Mouse (Mus musculus): ENCODE measurements around the gene Atp5d.
"Not testable (repeated sequence)": the region's sequence is repeated elsewhere in the genome, so short reads cannot be mapped to it uniquely, and the experiment has no call there.

Gene Atp5d

GRCm38 (mm10) chr10:80164998-80165344 lies 26.5 kb downstream of the Atp5d start:
- peak; percentile 95 for DNase-seq (ENCODE audit: low read depth in 1 of 2, low spot score in 2 of 2)

GRCm38 (mm10) chr10:80165392-80166128 lies 27.1 kb downstream of the Atp5d start, which contains the start of gene Cirbp:
Gene Cirbp (plus strand): TSS chr10:80165985.
- DNase-seq (ENCODE audit: low read depth in 1 of 2, low spot score in 2 of 2): no peak

DNA sequence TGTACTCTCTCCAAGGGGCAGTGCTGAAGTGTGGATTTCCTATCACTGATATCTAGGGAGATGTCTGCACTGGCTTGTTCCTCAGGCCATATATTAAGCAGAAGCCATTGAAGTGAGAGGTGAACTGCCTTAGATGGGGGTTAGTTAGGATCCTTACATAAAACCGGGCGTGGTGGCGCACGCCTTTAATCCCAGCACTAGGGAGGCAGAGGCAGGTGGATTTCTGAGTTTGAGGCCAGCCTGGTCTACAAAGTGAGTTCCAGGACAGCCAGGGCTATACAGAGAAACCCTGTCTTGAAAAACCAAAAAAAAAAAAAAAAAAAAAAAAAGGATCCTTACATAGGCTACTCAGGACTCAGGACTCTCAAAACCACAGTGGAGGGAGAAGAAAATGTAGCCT lies 27.7 kb downstream of the Atp5d start:
- DNase-seq (ENCODE audit: low read depth in 1 of 2, low spot score in 2 of 2): not testable (repeated sequence)

DNA sequence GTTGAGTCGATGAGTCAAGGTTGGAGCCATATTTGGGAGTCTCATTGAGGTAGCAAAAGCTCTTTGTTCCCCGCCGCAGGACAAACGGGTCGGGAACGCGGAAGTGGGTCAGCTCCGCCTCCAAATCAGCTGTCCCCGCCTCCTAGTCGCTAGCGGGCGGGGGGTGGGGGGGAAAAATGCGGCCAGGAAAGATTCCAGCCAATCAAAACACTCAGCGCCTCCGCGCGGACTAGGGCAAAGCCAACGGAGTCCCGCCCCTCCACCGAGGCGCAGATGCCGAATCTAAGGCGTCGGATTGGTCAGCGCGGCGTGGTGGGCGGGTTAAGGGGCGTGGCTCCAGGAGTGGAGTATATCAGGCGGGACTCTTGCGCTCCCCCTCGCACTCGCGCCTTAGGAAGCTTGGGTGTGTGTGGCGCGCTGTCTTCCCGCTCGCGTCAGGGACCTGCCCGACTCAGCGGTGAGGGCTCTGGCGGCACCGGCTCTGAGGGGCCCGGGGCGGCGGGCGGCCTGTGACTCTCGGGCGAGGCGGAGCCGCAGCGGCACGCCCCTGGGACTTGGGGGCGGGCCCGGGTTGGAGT lies 29.1 kb downstream of the Atp5d start:
- DNase-seq (ENCODE audit: low read depth in 1 of 2, low spot score in 2 of 2): peak; percentile 96 to 98

- peak; percentile 76 to 88 for DNase-seq (ENCODE audit: low read depth in 1 of 2, low spot score in 2 of 2)
Observed at GRCm38 (mm10) chr10:80168038-80168661, 29.7 kb downstream of the Atp5d start.

DNA sequence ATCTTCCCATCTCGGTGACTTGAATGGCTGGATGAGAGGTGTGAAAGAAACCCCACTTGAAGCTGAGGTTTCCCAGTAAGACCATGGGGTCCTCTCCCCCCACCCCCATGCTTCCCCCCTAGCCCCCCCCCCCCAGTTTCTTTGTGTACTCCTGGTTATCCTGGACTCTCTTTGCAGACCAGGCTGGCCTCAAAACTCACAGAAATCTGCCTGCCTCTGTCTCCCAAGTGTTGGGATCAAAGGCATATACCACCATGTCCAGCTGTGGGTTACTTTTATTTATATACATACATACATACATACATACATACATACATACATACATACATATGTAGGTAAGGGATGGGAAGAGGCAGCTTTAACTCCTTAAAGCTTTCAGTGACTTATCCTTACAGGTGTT lies 30.6 kb downstream of the Atp5d start:
- DNase-seq (ENCODE audit: low read depth in 1 of 2, low spot score in 2 of 2): no peak

GRCm38 (mm10) chr10:80169651-80170050 lies 31.2 kb downstream of the Atp5d start:
- DNase-seq (ENCODE audit: low read depth in 1 of 2, low spot score in 2 of 2): no peak

GRCm38 (mm10) chr10:80170052-80170451 lies 31.6 kb downstream of the Atp5d start:
- DNase-seq (ENCODE audit: low read depth in 1 of 2, low spot score in 2 of 2): no peak

DNA sequence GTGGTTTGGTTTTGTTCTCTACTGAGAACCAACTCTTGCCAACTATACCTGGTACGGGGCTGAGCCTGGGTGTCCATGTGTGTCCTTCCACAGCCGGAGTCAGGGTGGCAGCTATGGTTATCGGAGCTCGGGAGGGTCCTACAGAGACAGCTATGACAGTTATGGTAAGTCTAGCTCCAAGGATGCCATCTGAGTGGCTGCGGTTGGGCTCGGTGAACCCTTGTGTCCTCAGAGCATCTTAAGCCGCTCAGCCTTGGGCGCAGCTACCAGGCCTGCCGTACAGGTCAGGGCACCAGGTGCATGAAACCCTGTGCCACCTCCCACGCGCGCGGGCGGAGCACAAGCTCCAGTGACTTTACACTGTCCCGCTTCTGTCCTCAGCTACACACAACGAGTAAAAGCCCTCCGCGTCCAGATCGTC lies 32.2 kb downstream of the Atp5d start:
- DNase-seq (ENCODE audit: low read depth in 1 of 2, low spot score in 2 of 2): no peak

GRCm38 (mm10) chr10:80171252-80171651 lies 32.8 kb downstream of the Atp5d start:
- no peak for DNase-seq (ENCODE audit: low read depth in 1 of 2, low spot score in 2 of 2)

GRCm38 (mm10) chr10:80171760-80172526 lies 33.5 kb downstream of the Atp5d start:
- DNase-seq (ENCODE audit: low read depth in 1 of 2, low spot score in 2 of 2): no peak

GRCm38 (mm10) chr10:80172527-80173292 lies 34.3 kb downstream of the Atp5d start, which contains the start of gene 1600002K03Rik:
Gene 1600002K03Rik (plus strand): TSS chr10:80172944.
- peak; percentile 91 to 94 for DNase-seq (ENCODE audit: low read depth in 1 of 2, low spot score in 2 of 2)

GRCm38 (mm10) chr10:80173358-80173757 lies 34.9 kb downstream of the Atp5d start:
- DNase-seq (ENCODE audit: low read depth in 1 of 2, low spot score in 2 of 2): no peak

DNA sequence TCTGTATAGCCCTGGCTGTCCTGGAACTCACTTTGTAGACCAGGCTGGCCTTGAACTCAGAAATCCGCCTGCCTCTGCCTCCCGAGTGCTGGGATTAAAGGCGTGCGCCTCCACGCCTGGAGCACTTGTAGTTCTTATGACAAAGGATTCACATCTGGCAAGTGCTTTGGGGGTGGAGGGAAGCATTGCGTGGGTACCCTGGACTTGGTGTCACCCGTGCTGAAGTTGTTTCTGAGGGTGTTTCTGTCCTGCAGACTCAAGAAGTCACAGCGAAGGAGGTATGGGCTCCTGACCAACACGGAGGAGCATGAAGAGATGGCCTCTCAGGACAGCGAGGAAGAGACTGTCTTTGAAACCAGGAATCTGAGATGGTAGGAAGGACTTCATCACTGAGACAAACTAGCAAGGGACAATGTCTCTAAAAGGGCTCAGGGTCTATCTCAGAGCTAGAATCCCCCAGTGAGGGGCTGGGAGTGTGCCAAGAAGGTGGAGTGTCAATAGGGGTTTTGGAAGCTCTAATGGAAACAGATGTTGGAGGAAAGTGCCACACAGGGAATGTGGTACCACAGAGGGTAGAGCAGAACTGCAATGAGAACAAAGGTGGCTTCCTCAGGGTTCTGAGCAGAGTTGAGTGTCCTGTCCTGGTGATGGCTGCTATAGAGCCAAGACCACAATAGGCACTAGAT lies 35.7 kb downstream of the Atp5d start:
- no peak for DNase-seq (ENCODE audit: low read depth in 1 of 2, low spot score in 2 of 2)

- DNase-seq (ENCODE audit: low read depth in 1 of 2, low spot score in 2 of 2): no peak
Observed at GRCm38 (mm10) chr10:80174705-80175104, 36.3 kb downstream of the Atp5d start.

DNA sequence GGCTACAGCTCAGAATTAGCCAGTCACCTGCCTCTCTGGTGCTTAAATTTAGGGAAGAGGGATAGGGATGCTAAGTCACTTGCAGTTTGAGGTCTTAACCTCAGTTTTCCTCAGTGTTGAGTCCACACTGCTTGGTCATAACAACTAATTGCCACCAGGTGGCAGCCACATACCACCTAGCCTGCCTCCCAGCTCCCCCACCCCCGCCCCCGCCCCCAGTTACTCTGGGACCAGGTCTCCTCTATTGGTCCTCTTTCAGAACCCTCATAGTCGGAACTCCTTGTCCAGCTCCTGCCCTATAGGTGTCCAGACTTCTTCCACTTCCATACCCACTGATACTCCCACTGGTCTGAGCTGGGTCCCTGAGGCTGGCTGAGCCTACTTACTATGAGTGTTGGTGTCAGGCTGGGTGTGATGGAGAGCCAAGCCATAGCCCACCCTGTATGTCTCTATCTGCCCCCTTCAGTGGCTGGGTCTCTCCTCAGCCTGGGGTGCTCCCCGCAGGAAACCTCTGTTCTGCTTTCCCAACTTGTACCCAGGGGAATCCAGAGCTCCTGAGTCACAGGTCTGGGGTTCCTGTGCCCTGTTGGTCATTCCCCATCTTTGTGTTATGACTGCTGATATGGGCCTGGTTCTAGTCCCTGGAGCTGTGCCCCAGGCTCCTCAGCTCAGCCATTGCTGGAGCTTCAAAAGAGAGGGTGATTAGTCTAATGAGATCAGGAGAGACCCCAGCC lies 37.3 kb downstream of the Atp5d start:
- no peak for DNase-seq (ENCODE audit: low read depth in 1 of 2, low spot score in 2 of 2)

GRCm38 (mm10) chr10:80176270-80176834 lies 37.9 kb downstream of the Atp5d start:
- no peak for DNase-seq (ENCODE audit: low read depth in 1 of 2, low spot score in 2 of 2)

DNA sequence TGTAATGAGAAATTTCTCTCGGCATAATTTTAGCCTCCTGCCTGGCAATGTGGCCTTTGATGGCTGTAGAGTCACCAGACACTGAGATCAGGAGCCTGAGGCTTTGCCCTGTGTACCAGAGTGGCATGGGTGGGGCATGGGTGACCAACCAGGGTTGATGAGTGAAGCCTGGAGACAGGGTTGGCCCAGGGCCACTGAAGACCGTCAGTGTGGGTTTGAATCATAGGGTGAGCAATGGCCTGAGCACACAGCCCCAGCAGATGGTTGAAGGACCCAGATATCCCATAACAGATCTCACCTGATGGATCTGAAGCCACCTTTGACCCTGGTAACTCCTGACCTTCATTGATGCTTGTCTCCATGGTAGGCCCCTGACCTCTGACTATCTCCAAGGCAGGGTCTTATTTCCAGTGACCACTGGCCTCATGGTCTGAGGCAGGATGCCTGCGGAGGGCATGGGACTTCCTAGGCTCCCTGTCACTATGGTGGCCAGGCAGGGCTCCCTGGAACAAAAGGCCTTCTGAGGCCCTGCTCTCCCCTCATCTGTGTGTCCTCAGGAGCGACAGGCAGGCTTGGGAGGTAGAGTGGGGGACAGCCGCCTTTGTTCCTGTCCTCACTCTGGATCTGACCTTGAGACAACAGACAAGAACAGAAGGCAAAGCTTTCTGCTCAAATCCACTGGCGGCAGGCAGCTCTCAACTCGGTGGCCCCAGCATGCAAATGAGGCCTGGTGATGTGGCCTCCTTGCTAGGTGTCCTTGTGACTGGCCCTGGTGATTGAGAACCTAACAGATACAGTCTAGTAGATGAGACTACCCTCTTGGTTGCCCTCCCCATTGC lies 39.2 kb downstream of the Atp5d start:
- DNase-seq (ENCODE audit: low read depth in 1 of 2, low spot score in 2 of 2): no peak

Measured in monocyte, adult 2 months (primary cell).